Mouse (Mus musculus): Measurements from ENCODE around the gene Ttc7b. TPM values are rescaled to one million over a fixed set of nuclear protein-coding genes. Genes with fewer than 3 reads are reported as not detected.

Gene Ttc7b
- polyA plus RNA-seq, 1 experiment from 2014 or later, result 4.0 TPM

- H3K9me3 ChIP-seq (ENCODE audit: control insufficient read depth), result no peaks in the 10 kb centered on the region
These were observed 19.4 kb downstream of the Ttc7b start for GRCm38 (mm10) chr12:100501261-100501660.

GRCm38 (mm10) chr12:100499469-100499868 lies 21.2 kb downstream of the Ttc7b start:
- no peaks in the 10 kb centered on the region for H3K9me3 ChIP-seq (ENCODE audit: control insufficient read depth)
- no peaks in the 10 kb centered on the region for H3K4me1 ChIP-seq (replicated peaks; ENCODE audit: control insufficient read depth, insufficient read depth, low read length)
- no peak for TF ChIP-seq CTCF (IDR thresholded peaks at IDR 0.05; ENCODE audit: low read depth)
- H3K4me2 ChIP-seq (replicated peaks; ENCODE audit: low read depth), result no peak overlapping the region
- H3K9ac ChIP-seq (ENCODE audit: low read depth, low read length), result no peak overlapping the region
- ATAC-seq, result no peak
- no peak overlapping the region for H3K27ac ChIP-seq (ENCODE audit: low read depth, low read length)
- no peaks in the 10 kb centered on the region for H3K27me3 ChIP-seq (replicated peaks; ENCODE audit: control insufficient read depth, insufficient read depth, low read length)
- no peak overlapping the region for H3K4me3 ChIP-seq (ENCODE audit: low read depth, low read length)
- 92% methylated on average over 13 of the region's 13 CpGs for WGBS
- H3K36me3 ChIP-seq (ENCODE audit: control insufficient read depth, insufficient read depth), result peaks cover 34% of the 10 kb centered on the region

More at GRCm38 (mm10) chr12:100501261-100501660, 19.4 kb downstream of the Ttc7b start:
- Histone ChIP-seq H3K9ac (ENCODE audit: low read depth, low read length) (no peak overlapping the region), H3K36me3 (ENCODE audit: control insufficient read depth, insufficient read depth) (peaks cover 22% of the 10 kb centered on the region), H3K4me1 (replicated peaks; ENCODE audit: control insufficient read depth, insufficient read depth, low read length) (no peaks in the 10 kb centered on the region), H3K27me3 (replicated peaks; ENCODE audit: control insufficient read depth, insufficient read depth, low read length) (no peaks in the 10 kb centered on the region), H3K4me2 (replicated peaks; ENCODE audit: low read depth) (no peak overlapping the region), H3K4me3 (ENCODE audit: low read depth, low read length) (no peak overlapping the region), H3K27ac (ENCODE audit: low read depth, low read length) (no peak overlapping the region)
- no peak for ATAC-seq
- WGBS, result 72% methylated on average over 4 of the region's 4 CpGs
- no peak for TF ChIP-seq CTCF (IDR thresholded peaks at IDR 0.05; ENCODE audit: low read depth)

DNA sequence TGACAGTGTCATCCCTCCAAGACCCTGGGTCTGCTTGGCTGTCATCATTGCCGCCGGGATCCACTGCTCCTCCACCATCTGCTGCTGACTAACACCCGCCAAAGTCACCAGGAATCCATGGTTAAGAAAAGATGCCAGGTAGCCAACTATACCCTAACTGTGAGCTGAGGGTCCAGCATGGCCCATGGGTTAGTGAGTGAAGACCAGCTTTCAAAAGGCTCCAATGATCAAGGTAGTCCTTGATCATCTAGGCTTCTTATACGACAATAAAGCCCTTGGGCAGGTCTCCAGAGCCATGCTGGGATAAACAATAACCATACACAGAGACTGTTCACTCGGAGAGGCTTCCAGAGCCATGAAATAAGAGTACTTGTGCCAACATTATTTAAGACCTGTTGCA lies 22.6 kb downstream of the Ttc7b start:
- Histone ChIP-seq H3K4me2 (replicated peaks; ENCODE audit: low read depth) (no peak overlapping the region), H3K27me3 (replicated peaks; ENCODE audit: control insufficient read depth, insufficient read depth, low read length) (no peaks in the 10 kb centered on the region), H3K4me3 (ENCODE audit: low read depth, low read length) (no peak overlapping the region), H3K27ac (ENCODE audit: low read depth, low read length) (no peak overlapping the region), H3K36me3 (ENCODE audit: control insufficient read depth, insufficient read depth) (peaks cover 40% of the 10 kb centered on the region), H3K9me3 (ENCODE audit: control insufficient read depth) (no peaks in the 10 kb centered on the region), H3K9ac (ENCODE audit: low read depth, low read length) (no peak overlapping the region), H3K4me1 (replicated peaks; ENCODE audit: control insufficient read depth, insufficient read depth, low read length) (no peaks in the 10 kb centered on the region)
- TF ChIP-seq CTCF (IDR thresholded peaks at IDR 0.05; ENCODE audit: low read depth), result no peak
- WGBS, result 84% methylated on average over 5 of the region's 5 CpGs
- no peak for ATAC-seq

DNA sequence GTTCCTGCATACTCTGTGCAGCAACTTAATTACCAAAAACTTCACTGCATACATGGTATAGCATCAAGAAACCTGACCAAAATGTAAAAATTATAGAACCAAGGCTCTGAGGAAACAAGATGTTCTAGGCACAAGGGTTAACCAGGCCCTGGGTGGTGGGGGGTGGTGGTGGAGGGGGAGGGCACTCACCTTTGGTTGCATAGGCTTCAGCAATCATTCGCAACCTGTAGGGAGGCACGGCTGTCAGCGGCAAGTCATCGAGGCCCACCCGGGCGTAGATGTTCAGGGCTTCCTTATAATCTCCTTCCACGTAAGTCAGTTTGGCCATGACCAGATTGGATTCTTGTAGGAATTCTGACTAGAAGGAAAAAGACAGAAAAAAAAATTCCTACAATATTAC lies 25.5 kb downstream of the Ttc7b start:
- no peak for TF ChIP-seq CTCF (IDR thresholded peaks at IDR 0.05; ENCODE audit: low read depth)
- no peak for ATAC-seq
- Histone ChIP-seq H3K4me1 (replicated peaks; ENCODE audit: control insufficient read depth, insufficient read depth, low read length) (no peaks in the 10 kb centered on the region), H3K4me3 (ENCODE audit: low read depth, low read length) (no peak overlapping the region), H3K9ac (ENCODE audit: low read depth, low read length) (no peak overlapping the region), H3K36me3 (ENCODE audit: control insufficient read depth, insufficient read depth) (peaks cover 49% of the 10 kb centered on the region), H3K27me3 (replicated peaks; ENCODE audit: control insufficient read depth, insufficient read depth, low read length) (no peaks in the 10 kb centered on the region), H3K27ac (ENCODE audit: low read depth, low read length) (no peak overlapping the region), H3K9me3 (ENCODE audit: control insufficient read depth) (no peaks in the 10 kb centered on the region), H3K4me2 (replicated peaks; ENCODE audit: low read depth) (no peak overlapping the region)
- WGBS, result 95% methylated on average over 7 of the region's 7 CpGs

- H3K9me3 ChIP-seq (ENCODE audit: control insufficient read depth), result no peaks in the 10 kb centered on the region
- TF ChIP-seq CTCF (IDR thresholded peaks at IDR 0.05; ENCODE audit: low read depth), result no peak
- no peaks in the 10 kb centered on the region for H3K4me1 ChIP-seq (replicated peaks; ENCODE audit: control insufficient read depth, insufficient read depth, low read length)
- no peaks in the 10 kb centered on the region for H3K27me3 ChIP-seq (replicated peaks; ENCODE audit: control insufficient read depth, insufficient read depth, low read length)
- no peak overlapping the region for H3K4me2 ChIP-seq (replicated peaks; ENCODE audit: low read depth)
- no peak overlapping the region for H3K4me3 ChIP-seq (ENCODE audit: low read depth, low read length)
- peaks cover 48% of the 10 kb centered on the region for H3K36me3 ChIP-seq (ENCODE audit: control insufficient read depth, insufficient read depth)
- no peak for ATAC-seq
- H3K9ac ChIP-seq (ENCODE audit: low read depth, low read length), result no peak overlapping the region
- no peak overlapping the region for H3K27ac ChIP-seq (ENCODE audit: low read depth, low read length)
- 92% methylated on average over 5 of the region's 5 CpGs for WGBS
These were observed 27.4 kb downstream of the Ttc7b start for GRCm38 (mm10) chr12:100493211-100493610.

DNA sequence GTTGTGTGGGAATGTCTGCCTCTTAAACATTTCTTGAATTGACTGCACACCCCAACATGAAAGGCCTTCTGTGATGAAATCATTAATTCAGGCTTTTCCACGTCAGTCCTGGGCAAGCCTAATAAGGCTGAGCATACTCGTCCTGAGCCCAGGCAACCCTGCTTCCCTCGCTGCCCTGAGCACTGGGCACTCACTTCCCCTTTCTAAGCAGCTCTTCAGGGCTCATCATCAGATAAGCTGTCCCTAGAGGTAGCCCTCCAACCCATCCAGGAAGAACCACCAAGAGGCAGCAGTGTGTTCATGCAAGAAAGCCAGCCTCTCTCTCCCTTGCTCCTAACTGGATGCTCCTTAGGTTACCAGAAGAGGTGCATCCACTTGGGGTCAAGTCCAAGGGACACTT lies 27.9 kb downstream of the Ttc7b start:
- Histone ChIP-seq H3K27ac (ENCODE audit: low read depth, low read length) (no peak overlapping the region), H3K4me3 (ENCODE audit: low read depth, low read length) (no peak overlapping the region), H3K4me2 (replicated peaks; ENCODE audit: low read depth) (no peak overlapping the region), H3K9ac (ENCODE audit: low read depth, low read length) (no peak overlapping the region), H3K4me1 (replicated peaks; ENCODE audit: control insufficient read depth, insufficient read depth, low read length) (no peaks in the 10 kb centered on the region), H3K36me3 (ENCODE audit: control insufficient read depth, insufficient read depth) (peaks cover 48% of the 10 kb centered on the region), H3K27me3 (replicated peaks; ENCODE audit: control insufficient read depth, insufficient read depth, low read length) (no peaks in the 10 kb centered on the region), H3K9me3 (ENCODE audit: control insufficient read depth) (no peaks in the 10 kb centered on the region)
- ATAC-seq, result no peak
- WGBS, result 92% methylated on average over 3 of the region's 3 CpGs
- no peak for TF ChIP-seq CTCF (IDR thresholded peaks at IDR 0.05; ENCODE audit: low read depth)
